Mouse (Mus musculus): ENCODE data around the gene Spata45.
A peak's percentile ranks its signal among the peaks of the same experiment; 100 is the strongest.

Spata45 gene

DNA sequence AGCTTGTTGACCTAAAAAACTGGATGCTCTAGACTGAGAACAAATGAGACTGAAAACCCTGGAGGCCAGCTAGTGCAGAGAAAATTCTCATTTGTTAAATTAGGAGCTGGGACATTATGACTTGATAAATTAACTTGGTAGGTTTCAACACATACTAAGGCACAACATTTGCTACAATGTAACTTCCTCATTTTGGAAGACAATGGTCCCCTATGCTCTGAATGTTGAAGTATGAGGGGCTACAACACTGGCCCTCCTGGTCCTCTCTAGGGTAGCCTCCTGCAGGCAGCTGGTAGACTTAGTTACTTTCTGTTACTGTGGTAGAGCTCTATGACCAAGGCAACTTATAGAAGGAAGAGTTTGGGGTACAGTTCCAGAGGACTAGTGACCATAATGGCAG, 4.9 kb downstream of the Spata45 start:
- DNase-seq (ENCODE audit: low read depth, low spot score): no peak

DNA sequence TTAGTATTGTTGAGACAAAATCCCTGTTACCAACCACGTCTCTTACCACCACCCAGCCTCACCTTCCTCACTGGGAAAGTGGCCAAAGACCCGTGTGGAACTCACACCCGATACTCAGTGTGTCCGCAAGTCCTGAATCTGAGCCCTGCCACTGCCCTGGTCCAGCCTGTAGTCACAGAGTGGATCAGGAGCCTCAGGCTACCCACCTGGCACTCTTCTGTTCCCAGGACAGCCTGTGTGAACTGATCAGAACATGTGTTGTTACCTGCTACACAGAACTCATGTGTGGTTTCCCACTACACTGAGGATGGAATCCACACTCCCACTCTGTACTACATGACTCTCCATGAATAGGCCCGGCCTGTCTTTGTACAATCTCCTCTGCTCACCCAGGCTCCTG, 5.7 kb downstream of the Spata45 start:
- DNase-seq (ENCODE audit: low read depth, low spot score): no peak

DNA sequence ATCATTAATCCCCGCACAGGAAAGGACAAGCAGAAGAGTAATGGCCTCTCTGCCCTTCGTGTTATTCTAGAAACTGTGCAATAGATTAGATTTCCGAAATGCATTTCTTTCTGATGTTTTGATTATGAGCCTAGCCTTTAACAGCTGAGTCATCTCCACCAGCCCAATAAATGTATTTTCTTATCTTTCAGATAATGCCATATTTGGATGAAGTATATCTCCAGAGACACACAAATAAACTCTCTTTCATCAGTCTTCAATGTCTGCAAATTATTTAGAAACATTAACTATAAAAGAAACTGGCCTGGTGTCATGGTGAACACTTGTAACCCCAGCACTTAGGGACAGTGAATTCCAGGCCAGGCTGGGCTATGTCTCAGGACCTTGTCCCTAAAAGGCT, 6.2 kb downstream of the Spata45 start:
- DNase-seq (ENCODE audit: low read depth, low spot score): no peak

DNA sequence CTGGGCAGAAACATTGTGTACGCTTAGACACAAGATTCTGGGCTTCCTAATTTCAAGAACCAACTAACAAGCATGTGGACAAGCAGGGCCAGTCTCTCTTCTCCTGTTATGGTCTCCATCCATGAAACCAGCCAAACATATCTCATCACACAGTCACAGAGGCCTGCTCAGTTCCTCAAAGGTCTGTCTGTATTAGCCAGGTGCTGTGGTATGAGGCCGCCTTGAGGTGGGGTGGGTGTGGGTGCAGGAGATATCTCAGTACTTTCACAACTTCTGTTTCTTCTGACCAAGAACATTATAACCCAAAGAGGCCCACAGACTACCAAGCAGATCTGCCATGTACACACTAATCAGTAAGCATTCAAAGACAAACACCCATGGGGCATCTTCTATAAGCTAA, 8.8 kb downstream of the Spata45 start:
- DNase-seq (ENCODE audit: low read depth, low spot score): no peak

DNA sequence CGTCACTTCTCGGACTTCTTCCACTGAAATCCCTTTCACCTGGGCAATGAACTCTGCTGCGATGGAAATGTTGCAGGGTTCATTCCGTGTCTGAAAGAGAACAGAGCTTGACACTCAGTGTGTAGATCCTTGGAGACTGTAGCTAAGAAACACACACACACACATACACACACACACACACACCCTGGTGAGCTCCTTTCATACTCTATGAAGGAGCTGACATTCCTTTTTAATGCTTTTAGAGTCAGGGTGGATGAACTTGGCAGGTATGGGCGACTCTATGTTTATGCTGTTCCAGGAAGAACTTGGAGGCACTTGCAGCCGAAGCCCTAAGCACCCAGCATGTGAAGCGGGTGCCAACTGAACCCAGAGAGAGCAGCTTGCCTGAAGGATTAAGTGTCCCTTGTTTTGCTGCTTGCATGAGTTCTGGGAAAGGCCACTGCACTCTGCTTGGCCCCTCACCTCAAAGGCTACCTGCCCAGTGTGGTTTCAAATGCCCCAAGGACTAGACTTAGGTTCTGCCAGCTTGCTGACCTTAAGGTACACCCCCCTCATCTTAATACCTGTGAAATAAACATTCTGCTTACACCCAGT, 9.9 kb downstream of the Spata45 start:
- DNase-seq (ENCODE audit: low read depth, low spot score): no peak

DNA sequence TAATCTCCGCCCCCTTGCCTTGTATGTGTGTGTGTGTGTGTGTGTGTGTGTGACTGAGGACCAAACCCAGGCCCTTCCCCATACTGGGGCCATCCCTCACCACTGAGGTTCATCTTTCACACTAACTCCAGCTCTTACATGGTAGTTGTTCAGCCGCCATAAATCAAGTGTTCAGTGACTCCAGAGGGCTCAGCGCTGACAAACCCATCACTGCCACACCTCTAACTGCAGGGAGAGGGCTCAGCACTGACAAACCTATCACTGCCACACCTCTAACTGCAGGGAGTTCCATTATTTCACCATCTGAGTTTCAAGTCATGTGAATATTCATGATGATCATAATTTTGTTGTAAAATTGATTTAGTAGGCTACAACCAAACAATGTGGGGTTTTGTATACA, 17.1 kb downstream of the Spata45 start:
- no peak for DNase-seq (ENCODE audit: low read depth, low spot score)

DNA sequence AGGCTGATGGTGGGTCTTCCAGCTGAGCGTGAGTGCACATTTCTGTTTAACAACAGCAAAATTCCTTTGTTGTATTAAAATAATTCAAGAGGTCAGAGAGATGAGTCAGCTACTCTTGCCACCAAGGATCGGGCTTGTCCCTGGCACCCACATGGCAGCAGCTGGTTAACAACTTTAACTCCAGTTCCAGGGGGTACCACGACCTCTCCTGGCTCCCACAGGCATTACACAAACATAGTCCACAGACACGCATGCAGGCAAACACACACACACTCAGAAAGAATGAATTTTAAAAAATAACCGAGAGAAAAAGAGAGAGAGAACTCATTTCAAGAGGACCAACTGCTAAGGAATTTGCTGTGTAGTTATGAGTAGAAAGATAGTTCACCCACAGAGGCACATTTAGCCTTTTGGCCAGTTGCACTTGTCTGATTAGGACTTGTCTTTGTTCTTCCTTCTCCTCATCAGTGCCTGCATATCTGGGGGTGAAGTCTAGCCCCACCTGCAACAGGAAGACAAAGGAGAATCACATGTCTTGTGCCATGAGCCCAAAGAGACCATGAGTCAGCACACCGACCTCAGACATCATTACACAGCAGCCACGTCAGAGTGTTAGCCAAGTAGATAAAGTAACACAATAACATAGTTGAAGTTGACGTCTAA, 18.6 kb downstream of the Spata45 start:
- no peak for DNase-seq (ENCODE audit: low read depth, low spot score)

DNA sequence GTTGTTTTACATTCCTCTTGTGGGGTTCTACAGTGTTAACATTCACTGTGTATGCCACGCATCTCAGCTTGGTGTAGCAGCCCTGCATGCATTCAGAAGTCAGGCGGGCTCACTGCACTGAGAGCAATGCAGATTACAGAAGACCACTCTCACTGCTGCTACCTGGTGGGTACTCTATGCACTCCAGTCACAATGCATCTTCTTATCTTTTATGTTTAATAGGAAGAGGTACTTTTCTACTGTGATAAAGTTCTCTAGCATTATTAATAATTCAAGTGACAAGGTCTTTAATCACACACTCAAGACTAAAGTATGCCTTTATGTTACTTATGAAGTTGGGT, 19.1 kb downstream of the Spata45 start:
- DNase-seq (ENCODE audit: low read depth, low spot score): no peak

DNA sequence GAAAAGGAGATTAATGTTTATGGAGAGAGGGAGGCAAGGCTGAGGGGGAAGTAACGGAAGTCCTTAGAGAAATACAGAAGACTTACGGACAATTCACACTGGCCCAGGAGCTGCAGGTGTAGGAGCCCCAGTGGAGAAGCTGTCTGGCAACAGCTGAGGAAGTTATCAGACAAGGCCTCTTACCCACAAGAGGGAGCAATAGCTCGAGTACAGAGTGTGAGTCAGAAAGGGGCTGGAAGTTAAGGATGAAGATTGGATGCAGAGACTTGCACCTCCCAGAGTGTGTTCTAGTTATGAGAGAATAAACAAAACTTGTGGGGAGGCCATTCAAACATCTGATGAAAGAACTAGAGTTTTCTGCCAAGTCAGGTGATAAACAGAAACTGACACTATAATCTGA, 21.0 kb downstream of the Spata45 start:
- no peak for DNase-seq (ENCODE audit: low read depth, low spot score)

DNA sequence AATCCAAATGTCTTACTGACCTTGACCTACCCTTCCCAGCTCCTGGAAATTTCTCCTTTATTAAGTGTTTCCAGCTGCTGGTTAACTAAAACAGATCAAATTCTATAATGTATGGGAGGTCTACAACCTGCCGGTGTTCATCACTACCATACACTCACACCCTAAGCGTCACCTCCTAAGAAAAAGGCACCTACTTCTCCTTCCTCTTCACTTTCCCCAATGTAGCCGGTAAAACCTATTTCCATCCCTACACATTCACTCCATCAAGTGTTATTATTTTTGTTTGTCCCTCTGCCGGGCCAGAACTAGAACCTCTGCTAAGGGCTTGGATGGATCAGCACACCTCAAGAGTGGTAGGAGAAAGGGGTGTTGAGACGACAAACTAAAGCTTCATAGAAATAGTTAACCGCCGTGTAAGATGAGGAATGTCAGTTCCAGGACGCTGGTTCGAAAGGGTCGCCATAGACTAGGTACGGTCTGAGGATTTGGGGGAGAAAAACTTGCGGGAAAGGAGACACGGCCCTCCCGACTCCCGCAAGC, 25.9 kb downstream of the Spata45 start:
- no peak for DNase-seq (ENCODE audit: low read depth, low spot score)

DNA sequence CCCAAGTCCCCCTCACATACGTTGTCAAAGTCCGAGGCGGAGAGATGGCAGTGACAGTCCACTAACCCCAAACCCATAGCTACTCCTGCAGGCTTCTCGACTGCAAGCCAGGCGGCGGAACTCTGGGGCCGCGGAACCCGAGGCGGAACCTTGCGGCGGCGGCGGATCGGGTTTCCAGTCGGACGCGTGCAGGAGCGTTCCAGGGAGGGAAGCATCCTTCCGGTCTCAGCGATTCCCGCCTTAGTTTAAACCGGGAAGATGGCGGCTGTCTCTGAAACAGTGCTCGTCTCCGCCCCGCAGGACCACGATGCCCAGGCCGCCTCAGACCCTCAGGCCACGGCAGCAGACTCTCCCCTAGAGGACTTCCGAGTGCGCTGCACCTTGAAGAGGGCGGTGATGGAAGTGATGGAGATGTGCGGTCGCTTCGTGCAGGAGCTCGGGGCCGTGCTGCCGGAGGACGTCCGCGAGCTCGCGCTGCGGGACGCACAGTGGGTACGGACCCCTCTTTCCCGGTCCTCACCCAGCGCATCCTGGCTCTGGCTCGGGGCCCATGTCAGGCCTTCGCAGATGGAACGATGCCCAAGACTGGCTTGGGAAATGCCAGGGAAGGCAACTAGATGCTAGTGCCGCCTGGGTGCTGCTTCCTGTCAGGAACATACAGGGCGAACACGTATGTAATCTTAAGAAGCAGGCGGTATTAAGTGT, 26.5 kb downstream of the Spata45 start, which contains the start of the genes Tatdn3 and Nsl1:
TSS of gene Tatdn3 (minus strand) at position 152 of the 705 bp plus-strand sequence.
TSS of gene Nsl1 (plus strand) at position 232 of the 705 bp plus-strand sequence.
- peak; percentile 94 for DNase-seq (ENCODE audit: low read depth, low spot score)

DNA sequence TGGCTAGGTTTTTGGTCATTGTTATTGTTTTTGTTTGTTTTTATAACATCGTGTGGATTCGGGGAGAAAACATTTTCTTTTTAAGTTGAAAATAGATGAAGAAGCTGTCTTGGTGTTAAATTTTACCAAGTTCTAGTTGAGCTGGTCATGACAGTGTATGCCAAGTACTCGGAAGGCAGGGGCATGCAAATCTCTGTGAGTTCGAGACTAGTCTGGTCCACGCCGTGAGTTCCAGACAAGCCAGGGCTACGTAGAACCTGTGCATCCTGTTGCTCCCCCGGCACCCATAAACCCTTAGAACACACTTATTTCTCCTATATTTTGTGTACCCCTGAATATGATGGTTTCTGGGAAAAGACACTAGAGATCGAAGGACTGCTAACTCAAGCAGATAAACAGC, 27.3 kb downstream of the Spata45 start:
- no peak for DNase-seq (ENCODE audit: low read depth, low spot score)

DNA sequence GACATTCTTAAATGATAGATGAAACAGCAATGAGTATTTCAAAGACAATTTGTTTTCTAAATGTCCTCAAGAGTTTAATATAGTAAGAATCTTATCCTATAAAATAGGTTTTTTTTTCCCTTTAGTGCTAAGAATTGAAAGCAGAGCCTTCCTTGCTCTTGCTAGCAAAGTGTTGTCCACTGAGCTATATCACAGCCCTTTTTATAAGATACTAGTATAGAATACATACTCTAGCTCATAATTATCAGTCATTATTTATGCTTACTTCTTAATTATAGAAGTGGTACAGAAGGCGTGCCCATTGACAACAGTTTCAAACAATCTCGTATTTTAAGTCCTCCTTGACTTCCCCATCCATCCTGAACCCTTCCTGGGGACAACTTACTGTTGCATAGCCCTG, 28.1 kb downstream of the Spata45 start:
- DNase-seq (ENCODE audit: low read depth, low spot score): no peak

DNA sequence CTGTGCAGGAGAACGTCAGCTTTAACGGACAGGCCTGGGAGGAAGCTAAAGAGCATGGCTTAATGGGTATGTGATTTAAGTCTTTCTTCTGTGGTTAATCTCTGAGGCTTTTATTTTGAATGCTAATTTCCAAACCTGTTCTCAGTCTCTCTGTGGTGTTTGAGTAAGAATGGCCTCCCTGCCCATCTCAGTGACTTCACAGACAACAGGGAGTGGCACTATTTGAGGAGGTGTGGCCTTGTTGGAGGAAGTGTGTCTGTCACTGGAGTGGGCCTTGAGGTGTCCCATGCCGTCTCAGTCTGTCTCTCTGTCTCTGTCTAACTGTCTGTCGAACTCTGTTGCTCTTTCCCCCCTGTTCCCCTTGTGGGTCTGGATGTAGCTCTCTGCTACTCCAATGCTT, 28.7 kb downstream of the Spata45 start:
- DNase-seq (ENCODE audit: low read depth, low spot score): peak; percentile 90

DNA sequence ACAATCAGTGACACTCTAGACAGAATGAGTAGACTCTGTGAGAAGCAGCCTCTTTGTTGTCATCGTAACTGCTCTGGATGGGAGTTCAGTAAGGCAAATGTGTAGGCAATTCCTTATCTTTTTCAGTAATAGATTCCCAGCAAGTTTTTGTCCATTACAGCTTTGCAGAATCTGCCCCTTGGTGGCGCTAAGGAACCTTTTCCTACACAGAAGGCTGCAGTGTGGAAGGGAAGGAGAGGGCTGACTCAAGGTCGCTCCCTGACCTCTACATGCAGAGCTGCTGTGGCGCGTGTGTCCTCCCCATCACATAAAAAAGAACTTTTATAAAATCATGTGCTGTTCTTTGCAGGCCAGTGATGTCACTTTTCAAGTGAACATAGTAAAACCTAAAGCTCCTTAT, 31.9 kb downstream of the Spata45 start:
- DNase-seq (ENCODE audit: low read depth, low spot score): peak; percentile 55

DNA sequence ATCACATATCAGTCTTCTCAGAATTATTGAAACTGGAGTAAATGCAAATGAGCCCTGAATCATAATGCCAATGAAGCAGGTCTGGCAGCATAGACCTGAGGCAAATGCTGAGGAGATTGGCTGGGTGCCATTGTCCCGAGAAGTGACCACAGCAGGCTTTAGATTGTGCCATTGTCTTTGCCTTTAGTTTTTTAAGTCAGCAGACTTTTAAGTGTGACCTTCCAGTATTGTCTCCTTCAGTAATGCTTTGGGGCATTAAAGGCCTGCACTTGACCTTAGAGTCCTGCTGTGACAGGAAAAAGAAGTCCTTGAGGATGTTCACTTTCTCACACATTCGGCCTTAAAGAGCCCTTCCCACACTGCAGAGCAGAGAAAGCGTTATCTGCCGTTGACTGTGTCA, 33.8 kb downstream of the Spata45 start:
- peak; percentile 75 for DNase-seq (ENCODE audit: low read depth, low spot score)

DNA sequence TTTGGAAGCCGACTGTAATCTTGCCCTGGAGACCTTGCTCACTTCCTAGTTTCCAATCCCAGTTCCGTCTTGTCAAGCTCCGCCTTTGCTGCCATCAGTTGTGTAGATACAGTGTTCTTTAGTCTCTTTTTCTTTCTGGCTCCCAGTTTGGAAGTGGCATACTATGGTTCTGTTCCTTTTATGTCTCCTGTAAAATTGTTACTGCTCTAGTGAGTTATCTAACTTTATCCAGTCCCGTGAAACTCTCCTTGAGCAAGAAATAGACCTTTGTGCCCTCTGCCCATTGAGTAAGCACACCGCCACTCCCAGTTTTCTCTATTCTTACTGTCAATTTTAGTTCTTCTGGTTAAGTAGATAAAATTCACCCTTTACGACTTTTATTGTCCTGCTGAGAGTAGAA, 35.2 kb downstream of the Spata45 start:
- DNase-seq (ENCODE audit: low read depth, low spot score): no peak

DNA sequence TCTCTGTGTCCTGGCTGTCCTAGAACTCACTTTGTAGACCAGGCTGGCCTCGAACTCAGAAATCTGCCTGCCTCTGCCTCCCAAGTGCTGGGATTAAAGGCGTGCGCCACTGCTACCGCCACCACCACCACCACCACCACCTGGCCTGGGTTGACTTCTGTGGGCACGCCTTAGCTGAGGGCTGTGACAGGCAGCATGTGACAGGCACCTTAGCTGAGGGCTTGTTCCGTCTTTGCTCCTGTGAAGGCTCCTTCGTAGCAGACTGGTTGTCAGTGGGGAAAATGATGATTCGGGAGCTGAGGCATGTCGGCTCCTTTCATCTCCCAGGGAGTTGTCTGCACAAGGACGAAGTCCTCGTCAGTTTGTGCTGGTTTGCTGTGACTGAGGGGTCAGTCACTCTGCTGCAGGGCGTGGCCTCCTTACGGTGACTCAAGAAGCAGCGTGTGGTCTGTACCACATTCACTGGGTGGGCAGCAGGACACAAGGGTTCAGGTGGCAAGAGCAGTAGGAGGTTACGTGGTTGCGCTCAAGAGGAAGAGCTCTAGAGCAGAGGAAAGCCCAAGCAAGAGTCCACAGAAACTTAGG, 36.0 kb downstream of the Spata45 start:
- DNase-seq (ENCODE audit: low read depth, low spot score): no peak

DNA sequence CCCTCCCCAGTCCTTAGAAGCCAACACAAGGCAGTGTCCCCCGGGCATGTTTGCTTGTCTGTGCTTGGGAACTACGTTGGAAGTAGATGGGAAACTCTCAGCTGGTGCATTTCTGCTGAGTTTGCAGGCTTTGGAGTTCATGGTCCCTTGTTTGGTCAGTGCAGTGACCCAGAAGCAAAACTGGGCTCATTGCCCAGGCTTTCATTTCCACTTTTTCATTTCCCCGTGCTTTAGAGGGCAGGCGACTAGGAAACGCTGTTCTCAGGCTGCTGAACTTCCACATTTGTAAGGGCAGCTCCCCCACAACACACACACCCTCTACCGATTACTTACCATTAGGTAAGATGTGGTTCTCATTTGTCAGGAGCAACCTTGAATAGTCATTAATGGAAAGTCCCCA, 36.6 kb downstream of the Spata45 start:
- no peak for DNase-seq (ENCODE audit: low read depth, low spot score)

DNA sequence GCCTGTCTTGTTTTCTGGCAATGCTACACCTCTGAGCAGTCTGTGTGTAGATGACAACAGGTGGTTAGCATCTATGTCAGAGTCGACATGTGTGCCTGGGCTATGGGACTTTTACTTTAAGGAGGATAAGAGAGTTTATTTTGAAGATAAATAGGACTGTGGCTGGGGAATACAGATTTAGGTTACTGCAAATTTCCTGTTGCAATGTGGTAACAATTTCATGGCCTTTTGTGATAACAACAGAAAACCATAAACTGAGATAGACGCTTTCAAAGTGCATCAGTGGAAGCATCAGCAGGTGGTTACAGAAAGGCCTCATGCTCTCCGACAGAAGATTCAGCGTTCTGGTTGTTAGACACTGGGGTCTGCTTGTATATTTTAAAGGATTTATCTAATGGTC, 37.0 kb downstream of the Spata45 start:
- DNase-seq (ENCODE audit: low read depth, low spot score): no peak

DNA sequence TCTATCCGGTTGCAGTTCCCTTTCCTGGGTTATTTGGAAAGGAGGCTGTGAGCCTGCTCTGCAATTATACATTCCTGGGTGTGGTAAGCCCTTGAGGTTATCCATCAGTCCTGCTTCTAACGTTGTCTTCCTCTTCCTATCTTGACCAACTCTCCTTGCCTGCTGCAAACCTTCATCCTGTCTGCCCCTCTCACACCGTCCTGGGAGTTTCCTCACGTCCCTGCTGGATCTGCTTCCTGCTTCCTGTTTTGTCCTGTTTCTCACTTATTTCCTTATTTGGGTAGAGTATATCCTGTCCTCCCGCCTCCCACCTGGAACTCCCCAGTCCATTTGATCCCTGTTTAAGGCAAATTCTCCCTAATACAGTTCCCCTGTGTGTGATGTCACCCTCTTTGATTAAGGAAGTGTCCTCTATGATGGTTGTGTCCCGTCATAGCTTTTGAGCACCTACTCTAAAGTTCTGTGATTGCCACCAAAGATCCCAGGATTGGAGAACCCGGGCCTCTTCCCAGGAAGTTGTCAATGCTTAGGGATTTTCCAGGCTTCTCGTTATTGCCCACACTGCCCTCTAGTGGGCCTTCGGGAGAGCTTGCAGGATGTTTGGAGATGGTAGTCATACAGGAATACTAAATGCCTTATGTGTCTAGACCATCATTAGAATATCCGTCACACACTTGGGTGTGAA, 38.9 kb downstream of the Spata45 start:
- DNase-seq (ENCODE audit: low read depth, low spot score): peak; percentile 78

DNA sequence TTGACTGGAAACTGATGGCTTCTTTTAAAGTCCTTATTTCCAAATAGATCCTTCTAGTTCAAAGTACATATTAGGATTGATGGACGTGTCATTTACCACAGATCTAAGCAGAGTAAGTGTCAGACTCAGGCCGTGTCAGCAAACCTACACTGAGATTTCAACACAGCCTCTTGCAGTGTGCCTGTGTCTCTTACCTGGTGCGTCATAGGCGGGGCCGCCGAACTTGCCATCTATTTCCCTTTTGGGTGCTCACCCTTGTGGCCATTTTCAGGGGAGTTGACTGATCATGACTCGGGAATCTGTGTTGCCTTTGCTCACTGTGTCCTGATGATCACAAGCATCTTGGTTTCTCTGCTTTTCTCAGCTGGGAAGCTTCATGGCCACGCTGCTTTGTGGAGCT, 46.8 kb downstream of the Spata45 start:
- DNase-seq (ENCODE audit: low read depth, low spot score): no peak
